Mouse (Mus musculus) hindbrain, embryonic 12.5 days (tissue): ENCODE results near the gene Sobp. TPM values are rescaled to one million over a fixed set of nuclear protein-coding genes. Genes with fewer than 3 reads are reported as not detected.

Experiments used
- ATAC-seq: fragments of 200-750 bp; cut with Nextera tagmentation; 2 replicates; pipeline ENCODE4 v1.8.0; 2017; ENCODE audit warnings: moderate TSS enrichment; ENCODE audit not compliant: low FRiP score
- H3K27ac ChIP-seq: fragments of 300-500 bp; sonication (generic); 2 replicates; pipeline ENCODE4 v1.5.1; 2016; ENCODE audit warnings: mild to moderate bottlenecking
- H3K27me3 ChIP-seq: fragments of 300-500 bp; sonication (generic); 2 replicates; pipeline ENCODE4 v1.6.1; 2016; ENCODE audit warnings: mild to moderate bottlenecking
- H3K36me3 ChIP-seq: fragments of 300-500 bp; sonication (generic); 2 replicates; pipeline ENCODE4 v1.6.1; 2016; ENCODE audit warnings: mild to moderate bottlenecking
- H3K4me1 ChIP-seq: fragments of 300-500 bp; sonication (generic); 2 replicates; pipeline ENCODE4 v1.6.1; 2016
- H3K4me2 ChIP-seq: fragments of 300-500 bp; sonication (generic); replicated peaks from 2 replicates; pipeline ENCODE4 v1.6.1; 2016; ENCODE audit warnings: mild to moderate bottlenecking
- H3K4me3 ChIP-seq: fragments of 300-500 bp; sonication (generic); 2 replicates; pipeline ENCODE4 v1.5.1; 2016; ENCODE audit warnings: mild to moderate bottlenecking
- H3K9ac ChIP-seq: fragments of 300-500 bp; sonication (generic); 2 replicates; pipeline ENCODE4 v1.6.1; 2016; ENCODE audit warnings: mild to moderate bottlenecking, moderate library complexity
- H3K9me3 ChIP-seq: fragments of 300-500 bp; sonication (generic); replicated peaks from 2 replicates; pipeline ENCODE4 v1.6.1; 2016; ENCODE audit warnings: mild to moderate bottlenecking
- WGBS: fragments of 180-500 bp; shearing (Covaris S2); methylation state at CpG from one replicate; pipeline ENCODE4 v1.1.7; 2016; 5-methylcytosine and 5-hydroxymethylcytosine counted together
- polyA plus RNA-seq: library from polyadenylated mRNA; unstranded; fragments of >200 nt; fragmentation: Nextera tagmentation; extraction: Ambion mirVana; gene quantifications from 2 replicates; pipeline ENCODE4 v1.2.1, GENCODE M21; 2016

Gene Sobp
- polyA plus RNA-seq, 1 experiment from 2014 or later: 11.5 TPM

- H3K4me2 ChIP-seq: peak overlapping the region; percentile 89
- no peak overlapping the region for H3K27ac ChIP-seq
- peaks cover 9% of the 10 kb centered on the region; the same call in 1 of the 2 replicates for H3K36me3 ChIP-seq
- H3K4me1 ChIP-seq: peaks cover 28% of the 10 kb centered on the region
- peaks cover 34% of the 10 kb centered on the region for H3K27me3 ChIP-seq
- peak; percentile 59 for ATAC-seq
- WGBS: 4% methylated on average over 29 of the region's 29 CpGs
- H3K9ac ChIP-seq: peak overlapping the region; percentile 70
- H3K9me3 ChIP-seq: no peaks in the 10 kb centered on the region
- peak overlapping the region; percentile 49 for H3K4me3 ChIP-seq
Observed at GRCm38 (mm10) chr10:43022190-43022761, 152.1 kb downstream of the Sobp start.

- peak overlapping the region; percentile 89 for H3K4me2 ChIP-seq
- peak overlapping the region; percentile 70 for H3K9ac ChIP-seq
- peak overlapping the region; percentile 49 for H3K4me3 ChIP-seq
- H3K4me1 ChIP-seq: peaks cover 21% of the 10 kb centered on the region
- no peaks in the 10 kb centered on the region for H3K9me3 ChIP-seq
- H3K27me3 ChIP-seq: peaks cover 35% of the 10 kb centered on the region
- no peak overlapping the region for H3K27ac ChIP-seq
- H3K36me3 ChIP-seq: peaks cover 9% of the 10 kb centered on the region; the same call in 1 of the 2 replicates
- under 1% methylated on average over 63 of the region's 69 CpGs for WGBS
- ATAC-seq: peak; percentile 66
Observed at GRCm38 (mm10) chr10:43021512-43022116, 152.7 kb downstream of the Sobp start.

GRCm38 (mm10) chr10:43021017-43021416, 153.3 kb downstream of the Sobp start:
- Histone ChIP-seq H3K9me3 (no peaks in the 10 kb centered on the region), H3K4me1 (peaks cover 19% of the 10 kb centered on the region), H3K36me3 (peaks cover 9% of the 10 kb centered on the region; the same call in 1 of the 2 replicates), H3K4me2 (peak overlapping the region; percentile 89), H3K4me3 (peak overlapping the region; percentile 49), H3K27ac (no peak overlapping the region), H3K9ac (peak overlapping the region; percentile 70), H3K27me3 (peaks cover 35% of the 10 kb centered on the region)
- 6% methylated on average over 35 of the region's 35 CpGs for WGBS
- ATAC-seq: peak; percentile 9; the same call in 1 of the 2 replicates

- no peaks in the 10 kb centered on the region; the same call in 1 of the 2 replicates for H3K36me3 ChIP-seq
- no peak for ATAC-seq
- no peak overlapping the region for H3K27ac ChIP-seq
- peaks cover 3% of the 10 kb centered on the region; the same call in 1 of the 2 replicates for H3K27me3 ChIP-seq
- 93% methylated on average over 5 of the region's 5 CpGs for WGBS
- H3K9ac ChIP-seq: no peak overlapping the region
- 0 out of 2 replicates have a peak, but pooled peaks cover 3% of the 10 kb centered on the region for H3K4me1 ChIP-seq
- H3K4me2 ChIP-seq: no peak overlapping the region
- no peaks in the 10 kb centered on the region for H3K9me3 ChIP-seq
- no peak overlapping the region for H3K4me3 ChIP-seq
Observed at GRCm38 (mm10) chr10:43014782-43015181, 159.5 kb downstream of the Sobp start.

GRCm38 (mm10) chr10:43014358-43014757, 160.0 kb downstream of the Sobp start:
- H3K27ac ChIP-seq: no peak overlapping the region
- no peak for ATAC-seq
- 83% methylated on average over 4 of the region's 4 CpGs for WGBS

GRCm38 (mm10) chr10:43008116-43008515, 166.2 kb downstream of the Sobp start:
- Histone ChIP-seq H3K4me1 (peaks cover 4% of the 10 kb centered on the region), H3K4me2 (no peak overlapping the region), H3K27me3 (no peaks in the 10 kb centered on the region), H3K9me3 (no peaks in the 10 kb centered on the region), H3K36me3 (0 out of 2 replicates have a peak, but pooled peaks cover 4% of the 10 kb centered on the region), H3K9ac (no peak overlapping the region), H3K4me3 (no peak overlapping the region), H3K27ac (no peak overlapping the region)
- ATAC-seq: no peak
- WGBS: 72% methylated on average over 11 of the region's 11 CpGs

More at GRCm38 (mm10) chr10:43014358-43014757, 160.0 kb downstream of the Sobp start:
- H3K4me2 ChIP-seq: no peak overlapping the region
- H3K9ac ChIP-seq: no peak overlapping the region
- peaks cover 3% of the 10 kb centered on the region; the same call in 1 of the 2 replicates for H3K27me3 ChIP-seq
- H3K4me3 ChIP-seq: no peak overlapping the region
- H3K36me3 ChIP-seq: no peaks in the 10 kb centered on the region
- H3K9me3 ChIP-seq: no peaks in the 10 kb centered on the region
- H3K4me1 ChIP-seq: 0 out of 2 replicates have a peak, but pooled peaks cover 3% of the 10 kb centered on the region

- WGBS: 87% methylated on average over 4 of the region's 4 CpGs
- no peak overlapping the region for H3K9ac ChIP-seq
- no peak for ATAC-seq
- H3K27me3 ChIP-seq: no peaks in the 10 kb centered on the region
- peaks cover 19% of the 10 kb centered on the region for H3K4me1 ChIP-seq
- H3K4me2 ChIP-seq: no peak overlapping the region
- H3K9me3 ChIP-seq: no peaks in the 10 kb centered on the region
- H3K4me3 ChIP-seq: no peak overlapping the region
- H3K27ac ChIP-seq: no peak overlapping the region
- 0 out of 2 replicates have a peak, but pooled peaks cover 4% of the 10 kb centered on the region for H3K36me3 ChIP-seq
Observed at GRCm38 (mm10) chr10:43006534-43006933, 167.8 kb downstream of the Sobp start.

GRCm38 (mm10) chr10:43005677-43006076, 168.7 kb downstream of the Sobp start:
- H3K9ac ChIP-seq: no peak overlapping the region
- peaks cover 19% of the 10 kb centered on the region for H3K4me1 ChIP-seq
- H3K9me3 ChIP-seq: no peaks in the 10 kb centered on the region
- no peak overlapping the region for H3K4me2 ChIP-seq
- no peaks in the 10 kb centered on the region for H3K27me3 ChIP-seq
- 86% methylated on average over 7 of the region's 7 CpGs for WGBS
- H3K4me3 ChIP-seq: no peak overlapping the region
- H3K36me3 ChIP-seq: 0 out of 2 replicates have a peak, but pooled peaks cover 4% of the 10 kb centered on the region
- H3K27ac ChIP-seq: no peak overlapping the region
- ATAC-seq: no peak

- H3K4me2 ChIP-seq: no peak overlapping the region
- no peak overlapping the region for H3K4me3 ChIP-seq
- WGBS: 86% methylated on average over 4 of the region's 4 CpGs
- H3K36me3 ChIP-seq: 0 out of 2 replicates have a peak, but pooled peaks cover 4% of the 10 kb centered on the region
- H3K27me3 ChIP-seq: no peaks in the 10 kb centered on the region
- H3K9ac ChIP-seq: no peak overlapping the region
- peaks cover 19% of the 10 kb centered on the region for H3K4me1 ChIP-seq
- H3K9me3 ChIP-seq: no peaks in the 10 kb centered on the region
- no peak for ATAC-seq
- no peak overlapping the region for H3K27ac ChIP-seq
Observed at GRCm38 (mm10) chr10:43005031-43005430, 169.3 kb downstream of the Sobp start.

- WGBS: 90% methylated on average over 16 of the region's 16 CpGs
- ATAC-seq: no peak
- 0 out of 2 replicates have a peak overlapping the region, but pooled peaks have one; percentile 7 for H3K27ac ChIP-seq
- H3K9me3 ChIP-seq: no peaks in the 10 kb centered on the region
- 0 out of 2 replicates have a peak, but pooled peaks cover 4% of the 10 kb centered on the region for H3K36me3 ChIP-seq
- no peak overlapping the region for H3K4me2 ChIP-seq
- H3K9ac ChIP-seq: no peak overlapping the region
- no peak overlapping the region for H3K4me3 ChIP-seq
- peaks cover 19% of the 10 kb centered on the region for H3K4me1 ChIP-seq
- H3K27me3 ChIP-seq: no peaks in the 10 kb centered on the region
Observed at GRCm38 (mm10) chr10:43004174-43004734, 170.1 kb downstream of the Sobp start.

- Histone ChIP-seq H3K36me3 (0 out of 2 replicates have a peak, but pooled peaks cover 4% of the 10 kb centered on the region), H3K4me2 (no peak overlapping the region), H3K9ac (no peak overlapping the region), H3K4me1 (peaks cover 19% of the 10 kb centered on the region), H3K27me3 (no peaks in the 10 kb centered on the region), H3K27ac (no peak overlapping the region), H3K9me3 (no peaks in the 10 kb centered on the region), H3K4me3 (no peak overlapping the region)
- ATAC-seq: no peak
- WGBS: 39% methylated on average over 5 of the region's 5 CpGs
Observed at GRCm38 (mm10) chr10:43003466-43003757, 170.9 kb downstream of the Sobp start.

- Histone ChIP-seq H3K4me2 (peak overlapping the region; percentile 46), H3K27ac (peak overlapping the region; percentile 48; the same call in 1 of the 2 replicates), H3K36me3 (0 out of 2 replicates have a peak, but pooled peaks cover 4% of the 10 kb centered on the region), H3K9me3 (no peaks in the 10 kb centered on the region), H3K4me1 (peaks cover 19% of the 10 kb centered on the region), H3K4me3 (peak overlapping the region; percentile 18), H3K27me3 (no peaks in the 10 kb centered on the region), H3K9ac (no peak overlapping the region)
- WGBS: 7% methylated on average over 24 of the region's 25 CpGs
- ATAC-seq: no peak
Observed at GRCm38 (mm10) chr10:43002721-43003465, 171.4 kb downstream of the Sobp start.
